Mouse (Mus musculus) spleen, adult 2 months (tissue): Measurements from ENCODE around the gene Gm10961. TPM values are rescaled to one million over a fixed set of nuclear protein-coding genes. Genes with fewer than 3 reads are reported as not detected.

Source experiments
- DNase-seq, 2 experiments: peaks; one replicate each; pipeline versions ENCODE4 v3.0.0 to v3.0.0-alpha.2; 2012 to 2021; ENCODE audit warnings: low spot score in 2 of 2, low read depth in 1 of 2
- H3K27ac ChIP-seq: fragments of 200-500 bp; 2 replicates; pipeline ENCODE4 v1.5.1; 2012; ENCODE audit warnings: low read length, inconsistent platforms; ENCODE audit not compliant: insufficient read depth
- H3K27me3 ChIP-seq: fragments of 200-500 bp; 2 replicates; pipeline ENCODE4 v1.6.1; 2012; ENCODE audit warnings: mild to moderate bottlenecking, moderate library complexity, low read length, inconsistent platforms; ENCODE audit not compliant: control insufficient read depth, insufficient read depth
- H3K36me3 ChIP-seq: fragments of 200-500 bp; 2 replicates; pipeline ENCODE4 v1.6.1; 2012; ENCODE audit warnings: mild to moderate bottlenecking, low read length, inconsistent platforms; ENCODE audit not compliant: control insufficient read depth, insufficient read depth
- H3K4me1 ChIP-seq: fragments of 200-500 bp; 2 replicates; pipeline ENCODE4 v1.6.1; 2011; ENCODE audit warnings: inconsistent platforms; ENCODE audit not compliant: control insufficient read depth, insufficient read depth, insufficient read length
- H3K4me3 ChIP-seq: fragments of 200-500 bp; 2 replicates; pipeline ENCODE4 v1.5.1; 2011; ENCODE audit warnings: mild to moderate bottlenecking, inconsistent platforms; ENCODE audit not compliant: insufficient read depth, insufficient read length; ENCODE audit errors: extremely low read depth
- CTCF ChIP-seq: fragments of 200-500 bp; IDR thresholded peaks from 2 replicates; pipeline ENCODE4 v1.5.1; 2011; ENCODE audit warnings: mild to moderate bottlenecking, inconsistent platforms; ENCODE audit not compliant: insufficient read depth, insufficient read length, insufficient replicate concordance; ENCODE audit errors: extremely low read depth
- POLR2A ChIP-seq: fragments of 200-500 bp; IDR thresholded peaks from 2 replicates; pipeline ENCODE4 v1.6.1; 2011; ENCODE audit warnings: low read depth, low read length, inconsistent platforms
- WGBS: fragments of 180-500 bp; shearing (Covaris S2); methylation state at CpG from one replicate; pipeline ENCODE4 v1.1.7; 2018; 5-methylcytosine and 5-hydroxymethylcytosine counted together
- polyA plus RNA-seq: library from polyadenylated mRNA; depleted of rRNA; stranded (reverse); fragments of >200 nt; gene quantifications from 2 replicates; pipeline ENCODE4 v1.2.3, GENCODE M21; 2012

Gene Gm10961
- polyA plus RNA-seq, 1 experiment = not detected

GRCm38 (mm10) chr3:107600127-107600526 is 31.0 kb upstream of the Gm10961 start:
- Histone ChIP-seq H3K36me3 (no peaks in the 10 kb centered on the region), H3K27ac (no peak overlapping the region), H3K4me3 (no peak overlapping the region), H3K4me1 (peaks cover 4% of the 10 kb centered on the region), H3K27me3 (peaks cover 18% of the 10 kb centered on the region)
- DNase-seq = no peak
- TF ChIP-seq POLR2A = no peak
- no peak for TF ChIP-seq CTCF
- 45% methylated on average over 6 of the region's 6 CpGs for WGBS

- DNase-seq = peak; percentile 26 to 52
- H3K36me3 ChIP-seq = no peaks in the 10 kb centered on the region
- WGBS = 16% methylated on average over 4 of the region's 4 CpGs
Observed at GRCm38 (mm10) chr3:107605304-107605703, 25.8 kb upstream of the Gm10961 start.

GRCm38 (mm10) chr3:107607221-107607620 is 23.9 kb upstream of the Gm10961 start:
- WGBS = 90% methylated on average over 8 of the region's 8 CpGs
- TF ChIP-seq CTCF (no peak), POLR2A (no peak)

More at GRCm38 (mm10) chr3:107605304-107605703, 25.8 kb upstream of the Gm10961 start:
- Histone ChIP-seq H3K27me3 (no peaks in the 10 kb centered on the region), H3K4me3 (no peak overlapping the region), H3K4me1 (peaks cover 3% of the 10 kb centered on the region; the same call in 1 of the 2 replicates), H3K27ac (no peak overlapping the region)
- TF ChIP-seq POLR2A = no peak
- TF ChIP-seq CTCF = peak; percentile 91; the same call in 1 of the 2 replicates

GRCm38 (mm10) chr3:107608808-107609207 is 22.3 kb upstream of the Gm10961 start:
- Histone ChIP-seq H3K4me1 (peaks cover 3% of the 10 kb centered on the region; the same call in 1 of the 2 replicates), H3K36me3 (peaks cover 9% of the 10 kb centered on the region), H3K27me3 (no peaks in the 10 kb centered on the region), H3K27ac (no peak overlapping the region), H3K4me3 (no peak overlapping the region)
- DNase-seq = no peak
- WGBS = 60% methylated on average over 4 of the region's 4 CpGs
- no peak for TF ChIP-seq POLR2A
- no peak for TF ChIP-seq CTCF

More at GRCm38 (mm10) chr3:107607221-107607620, 23.9 kb upstream of the Gm10961 start:
- 0 out of 2 replicates have a peak, but pooled peaks cover under 1% of the 10 kb centered on the region for H3K36me3 ChIP-seq
- H3K27me3 ChIP-seq = no peaks in the 10 kb centered on the region
- no peak overlapping the region for H3K4me3 ChIP-seq
- H3K27ac ChIP-seq = no peak overlapping the region
- H3K4me1 ChIP-seq = peaks cover 3% of the 10 kb centered on the region; the same call in 1 of the 2 replicates
- DNase-seq = no peak

- WGBS = 72% methylated on average over 3 of the region's 3 CpGs
Observed at GRCm38 (mm10) chr3:107609376-107609775, 21.7 kb upstream of the Gm10961 start.

GRCm38 (mm10) chr3:107611394-107611793 is 19.7 kb upstream of the Gm10961 start:
- DNase-seq = no peak
- Histone ChIP-seq H3K4me1 (peaks cover 3% of the 10 kb centered on the region; the same call in 1 of the 2 replicates), H3K4me3 (no peak overlapping the region), H3K27ac (no peak overlapping the region), H3K27me3 (no peaks in the 10 kb centered on the region), H3K36me3 (peaks cover 29% of the 10 kb centered on the region)
- TF ChIP-seq POLR2A (no peak), CTCF (no peak)
- WGBS = 79% methylated on average over 4 of the region's 4 CpGs

More at GRCm38 (mm10) chr3:107609376-107609775, 21.7 kb upstream of the Gm10961 start:
- Histone ChIP-seq H3K4me1 (peaks cover 3% of the 10 kb centered on the region; the same call in 1 of the 2 replicates), H3K36me3 (peaks cover 11% of the 10 kb centered on the region), H3K4me3 (no peak overlapping the region), H3K27me3 (no peaks in the 10 kb centered on the region), H3K27ac (no peak overlapping the region)
- no peak for DNase-seq
- TF ChIP-seq CTCF (no peak), POLR2A (no peak)

- Histone ChIP-seq H3K4me3 (no peak overlapping the region), H3K27ac (no peak overlapping the region), H3K36me3 (peaks cover 41% of the 10 kb centered on the region), H3K27me3 (no peaks in the 10 kb centered on the region), H3K4me1 (peaks cover 3% of the 10 kb centered on the region; the same call in 1 of the 2 replicates)
- DNase-seq = peak in 1 of 2 experiments; percentile 63
- WGBS = 92% methylated on average over 11 of the region's 11 CpGs
- TF ChIP-seq POLR2A = no peak
- peak; percentile 85; the same call in 1 of the 2 replicates for TF ChIP-seq CTCF
Observed at GRCm38 (mm10) chr3:107612902-107613525, 18.1 kb upstream of the Gm10961 start.
